ENCODE assay signal across 11 mouse cellular contexts in the genomic region with DNA sequence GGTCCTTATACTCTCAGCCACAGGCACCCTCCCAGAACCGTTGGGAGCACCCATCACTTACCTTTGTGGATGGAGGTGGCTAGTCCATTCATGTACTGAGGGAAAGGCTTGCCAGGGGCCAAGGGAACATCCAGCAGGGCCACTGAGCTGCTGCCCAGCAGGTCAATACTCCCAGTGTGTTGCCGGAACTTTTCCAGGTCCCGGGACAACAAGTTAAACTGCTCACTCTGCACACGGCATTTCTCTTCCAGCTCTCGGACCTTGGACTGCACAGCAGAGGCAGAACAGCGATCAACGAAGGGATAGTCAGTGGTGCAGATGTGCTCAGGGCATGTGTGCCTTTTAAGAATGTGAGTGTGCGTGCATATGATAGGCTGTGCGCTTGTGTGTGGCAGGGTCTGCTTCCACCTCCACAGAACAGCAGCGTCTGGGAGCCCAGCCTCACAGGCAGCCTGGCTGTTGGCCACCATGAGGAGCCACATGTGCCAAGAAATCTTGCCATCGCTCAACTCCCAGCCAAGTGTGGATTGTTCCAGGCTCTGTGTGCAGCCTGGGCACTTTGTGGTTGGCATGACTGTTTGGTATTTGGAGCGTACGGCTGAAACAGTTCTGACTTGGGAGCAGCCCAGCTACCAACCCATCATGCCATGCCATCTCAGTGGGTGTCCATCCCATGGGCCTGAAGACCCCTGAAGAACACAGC.
DNase-seq lines count a peak whose midpoint lies in the region; ATAC-seq and TF ChIP-seq lines count a peak whose summit lies in the region.
"Had no signal": no experiment of that assay in that cellular context is flagged by ENCODE, and none has a peak within 500 bp of the region (broad histone marks: within the 10 kb centered on the region; RNA-seq: fewer than 3 reads in every experiment).

No protein-coding gene starts in this region.

- intact Hi-C loops in heart, adult 2 months (cut with DNase I) = no loop called here

- WGBS in heart, adult 2 months = 75% methylated on average over 13 of the region's 13 CpGs
- 88% methylated on average over 13 of the region's 13 CpGs for WGBS in heart, embryonic 12.5 days

- no peak overlapping the region for H3K4me3 ChIP-seq in heart, adult 2 months
- H3K4me3 ChIP-seq in heart, embryonic 12.5 days = no peak overlapping the region
- H3K4me3 ChIP-seq: neural tube, embryonic 12.5 days; stomach, embryonic 15.5 days had no signal

- H3K4me2 ChIP-seq in heart, embryonic 12.5 days = no peak overlapping the region
- H3K4me2 ChIP-seq: neural tube, embryonic 12.5 days; stomach, embryonic 15.5 days had no signal

- H3K79me2 ChIP-seq in heart, adult 2 months (replicated peaks; ENCODE audit: control insufficient read depth, insufficient read depth, low read length) = no peaks in the 10 kb centered on the region

- TF ChIP-seq POLR2A in heart, adult 2 months (IDR thresholded peaks at IDR 0.05; ENCODE audit: insufficient read depth, low read depth, low read length) = no peak

- no peaks in the 10 kb centered on the region for H3K27me3 ChIP-seq in heart, adult 2 months (ENCODE audit: control insufficient read depth, insufficient read depth, low read length)
- H3K27me3 ChIP-seq in heart, embryonic 12.5 days (replicated peaks) = peaks cover 3% of the 10 kb centered on the region; the same call in 1 of the 2 replicates
- H3K27me3 ChIP-seq: neural tube, embryonic 12.5 days; stomach, embryonic 15.5 days had no signal

- no peak for TF ChIP-seq EP300 in heart, adult 2 months (IDR thresholded peaks at IDR 0.05; ENCODE audit: insufficient read depth, low read depth, low read length)

- TF ChIP-seq CTCF in heart, adult 2 months (IDR thresholded peaks at IDR 0.05) = no peak

- no peaks in the 10 kb centered on the region for H3K9me3 ChIP-seq in heart, embryonic 12.5 days (replicated peaks)
- H3K9me3 ChIP-seq: neural tube, embryonic 12.5 days; stomach, embryonic 15.5 days had no signal

- no peak overlapping the region for H3K27ac ChIP-seq in heart, adult 2 months
- H3K27ac ChIP-seq in heart, embryonic 12.5 days (ENCODE audit: poor library complexity, severe bottlenecking) = no peak overlapping the region
- H3K27ac ChIP-seq: neural tube, embryonic 12.5 days; stomach, embryonic 15.5 days had no signal

- peak; percentile 22 to 45 for DNase-seq in heart, adult 2 months
- DNase-seq in fat pad, adult 2 months (ENCODE audit: extremely low read depth, low read depth, low spot score) = peak; percentile 16
- DNase-seq in layer of hippocampus, adult 11-12 months (ENCODE audit: low spot score) = peak; percentile 85
- peak; percentile 88 for DNase-seq in right cerebral cortex, adult 18-20 months
- DNase-seq in adrenal gland, adult 18-20 months (ENCODE audit: low spot score in 2 of 2) = no peak
- DNase-seq: kidney, postnatal 4 days had no signal

- no peak for ATAC-seq in heart, embryonic 12.5 days (ENCODE audit: insufficient number of reproducible peaks, low FRiP score)
- ATAC-seq in inflammation-experienced regulatory T-cells, adult 6 months = no peak
- ATAC-seq: lung, postnatal 0 days had no signal

- H3K4me1 ChIP-seq in heart, adult 2 months (ENCODE audit: control insufficient read depth, insufficient read depth, low read length) = no peaks in the 10 kb centered on the region
- peaks cover 9% of the 10 kb centered on the region for H3K4me1 ChIP-seq in heart, embryonic 12.5 days (replicated peaks)
- H3K4me1 ChIP-seq: stomach, embryonic 15.5 days had no signal

- H3K36me3 ChIP-seq in heart, adult 2 months (ENCODE audit: control insufficient read depth, insufficient read depth, low read length) = no peaks in the 10 kb centered on the region
- no peaks in the 10 kb centered on the region for H3K36me3 ChIP-seq in heart, embryonic 12.5 days
- H3K36me3 ChIP-seq: neural tube, embryonic 12.5 days; stomach, embryonic 15.5 days had no signal

- no peak overlapping the region for H3K9ac ChIP-seq in heart, adult 2 months (ENCODE audit: low read depth, low read length)
- H3K9ac ChIP-seq in heart, embryonic 12.5 days = no peak overlapping the region
- H3K9ac ChIP-seq: neural tube, embryonic 12.5 days; stomach, embryonic 15.5 days had no signal

Comparison
In these comparisons a context has a peak if more than half of its experiments do, and no peak if none do; other contexts are left out.
1. DNase-seq: peak in heart, adult 2 months (2 of 2), fat pad, adult 2 months (single experiment), layer of hippocampus, adult 11-12 months (single experiment) and right cerebral cortex, adult 18-20 months (single experiment); none in adrenal gland, adult 18-20 months (0 of 2).